Mouse (Mus musculus): ENCODE data around the gene Tmem229b. TPM values are rescaled to one million over a fixed set of nuclear protein-coding genes. Genes with fewer than 3 reads are reported as not detected.
"Not testable (repeated sequence)": the region's sequence is repeated elsewhere in the genome, so short reads cannot be mapped to it uniquely, and the experiment has no call there.

Gene Tmem229b
- total RNA-seq, 2 experiments from 2014 or later: 8.5 to 9.5 TPM

- no peak for DNase-seq
Measured at GRCm38 (mm10) chr12:79006076-79006475, 1.4 kb downstream of the Tmem229b start.

GRCm38 (mm10) chr12:79005456-79005855 lies 2.0 kb downstream of the Tmem229b start:
- no peak for DNase-seq

DNA sequence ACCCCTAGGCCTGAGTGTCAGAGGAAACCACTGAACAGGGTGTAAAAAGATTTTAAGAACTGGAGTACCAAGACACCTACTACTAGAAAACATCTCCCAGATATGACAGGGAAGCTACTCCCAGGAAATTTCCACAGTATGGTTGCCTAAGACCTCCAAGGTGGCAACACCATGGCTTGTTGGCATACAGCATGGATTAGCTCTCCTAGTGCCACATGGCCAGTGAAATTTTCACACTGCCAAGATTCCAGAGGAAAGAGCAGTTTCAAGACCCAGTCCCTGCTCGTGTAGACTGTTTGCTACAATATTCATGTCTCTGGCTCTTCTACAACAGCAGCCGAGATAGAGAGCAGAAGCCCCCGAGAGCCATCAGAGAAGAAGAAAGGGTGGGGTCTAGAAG lies 4.4 kb downstream of the Tmem229b start:
- no peak for DNase-seq

GRCm38 (mm10) chr12:79002406-79002805 lies 5.0 kb downstream of the Tmem229b start:
- DNase-seq: no peak

- no peak for DNase-seq
Measured at GRCm38 (mm10) chr12:78996711-78997110, 10.7 kb downstream of the Tmem229b start.

- DNase-seq: no peak
Measured at GRCm38 (mm10) chr12:78996271-78996670, 11.2 kb downstream of the Tmem229b start.

DNA sequence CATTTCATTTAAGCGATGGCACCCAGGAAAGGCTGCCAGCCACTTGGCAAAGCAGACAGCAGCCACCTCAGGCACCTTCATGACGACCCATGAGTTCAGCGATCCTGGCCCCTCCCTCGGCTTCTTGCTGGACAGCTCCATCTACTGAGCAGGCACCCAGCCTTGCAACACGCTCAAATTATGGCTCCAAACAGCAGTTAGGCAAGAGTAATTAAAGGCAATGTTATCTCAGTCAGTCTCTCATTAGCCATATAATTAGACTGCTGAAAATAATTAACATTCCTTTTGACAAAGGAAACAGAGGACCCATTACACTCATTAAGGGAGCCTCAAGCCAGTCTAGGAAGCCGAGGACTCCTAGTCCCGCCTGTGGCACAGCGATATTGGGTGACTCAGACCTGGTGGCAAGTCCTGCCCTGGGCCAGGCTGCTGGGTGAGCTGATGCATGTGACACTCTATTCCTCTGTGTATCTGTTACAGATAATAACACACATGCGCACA lies 19.8 kb downstream of the Tmem229b start:
- peak; percentile 35 for DNase-seq

DNA sequence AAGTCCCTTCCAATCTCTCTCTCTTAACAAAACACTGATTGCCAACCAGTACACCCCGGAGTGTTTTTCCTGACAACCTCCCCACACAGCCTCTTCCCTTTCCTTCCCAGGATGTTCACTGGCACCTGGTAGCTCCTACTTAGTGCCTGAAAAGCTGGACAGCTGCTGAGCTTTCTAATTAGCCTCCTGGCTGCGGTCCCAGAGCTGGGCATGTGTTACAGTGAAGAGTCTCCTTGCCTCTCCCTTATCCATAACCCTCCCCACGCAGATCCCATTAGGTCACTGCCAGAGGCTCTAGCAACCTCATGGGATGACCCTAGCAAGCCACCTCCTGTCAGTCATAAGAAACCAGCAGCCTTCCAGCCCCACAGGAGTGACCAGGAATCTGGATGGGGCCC lies 23.4 kb downstream of the Tmem229b start:
- peak; percentile 79 for DNase-seq

DNA sequence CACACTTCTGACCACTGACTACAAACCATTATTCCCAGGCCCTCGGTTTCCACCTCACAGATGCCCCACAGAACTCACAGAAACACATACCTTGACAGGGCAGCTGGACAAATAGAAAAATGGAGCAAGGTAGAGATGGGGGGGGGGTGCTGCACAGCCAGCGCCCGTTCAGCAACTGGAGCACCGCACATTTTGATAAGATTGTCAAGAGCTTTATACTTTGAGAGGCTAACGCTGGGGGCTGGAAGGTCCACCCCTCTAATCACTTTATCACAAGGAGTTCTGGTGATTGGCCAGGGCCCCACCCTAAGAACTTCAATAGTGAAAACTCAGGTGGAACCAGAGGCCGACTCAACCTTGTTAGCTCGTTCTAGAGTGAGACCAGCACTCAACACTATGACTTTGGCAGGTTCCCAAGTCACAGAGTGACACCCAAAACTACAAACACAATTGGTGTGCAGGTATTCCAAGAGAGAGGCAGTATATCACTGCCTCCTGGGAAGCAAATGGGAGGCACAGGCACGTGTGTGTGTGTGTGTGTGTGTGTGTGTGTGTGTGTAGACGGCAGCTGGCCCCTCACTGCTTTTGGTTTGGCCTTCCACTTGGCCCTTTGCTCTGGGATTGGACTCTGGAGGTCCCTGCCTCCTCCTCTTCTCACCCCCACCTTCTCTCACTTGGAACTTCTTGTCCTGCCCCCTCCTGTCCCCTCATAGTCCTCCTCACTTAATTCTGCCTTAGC lies 24.0 kb downstream of the Tmem229b start:
- no peak for DNase-seq

DNA sequence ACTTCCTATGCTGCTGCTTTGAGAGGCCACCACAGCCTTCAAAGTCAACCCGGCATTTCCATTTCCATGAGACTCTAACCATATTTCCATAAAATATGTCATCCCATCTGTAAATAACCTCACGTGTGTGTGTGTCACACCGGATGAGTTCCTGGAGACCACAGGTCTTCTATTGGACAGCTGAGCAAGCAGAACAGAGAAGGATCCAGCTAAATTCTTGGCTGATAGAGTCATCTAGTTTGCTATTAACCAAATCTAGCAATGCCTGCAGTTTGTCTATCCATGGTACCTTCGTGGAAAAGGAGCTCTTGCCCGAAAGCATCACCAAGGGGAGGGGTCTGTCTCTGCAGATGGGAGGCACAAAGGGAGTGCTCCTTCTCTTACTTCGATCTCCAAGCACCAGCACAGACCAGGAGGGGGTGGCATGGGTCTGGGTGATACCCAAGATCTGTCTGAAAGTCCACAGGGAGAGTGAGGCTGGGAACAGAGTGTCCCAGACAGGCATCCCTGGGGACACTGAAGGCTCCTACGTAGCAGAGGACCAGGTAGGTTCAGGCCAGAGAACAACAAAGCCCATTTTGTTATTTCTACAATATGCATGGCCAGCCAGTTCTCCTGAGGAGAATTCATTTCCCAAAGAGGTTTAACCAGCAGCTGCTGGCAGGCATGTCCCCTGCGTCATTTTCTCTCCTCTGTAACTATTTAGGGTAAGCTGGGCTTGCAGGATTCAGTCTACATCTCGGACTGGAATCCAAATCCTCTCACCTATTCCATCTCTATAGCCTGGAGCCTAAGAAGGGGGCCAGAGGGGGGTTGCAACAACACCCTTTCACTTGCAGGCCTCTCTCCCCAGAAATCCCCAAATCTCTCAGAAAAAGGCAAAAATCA lies 25.2 kb downstream of the Tmem229b start:
- peak; percentile 53 for DNase-seq

DNA sequence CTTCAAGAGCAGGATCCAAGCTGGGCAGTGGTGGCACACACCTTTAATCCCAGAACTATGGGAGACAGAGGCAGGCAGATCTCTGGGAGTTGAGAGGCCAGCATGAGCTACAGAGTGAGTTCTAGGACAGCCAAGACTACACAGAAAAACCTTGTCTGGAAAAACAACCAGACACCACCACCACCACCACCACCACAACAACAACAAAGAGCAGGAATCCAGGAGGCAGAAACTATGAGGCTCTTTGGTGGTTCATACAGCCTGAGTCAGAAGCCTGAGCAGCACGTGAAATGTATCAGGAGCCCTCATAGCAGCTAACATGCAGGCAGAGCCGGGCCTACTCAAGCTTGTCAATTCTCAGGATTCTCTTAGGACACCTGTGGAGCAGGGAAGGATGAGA lies 26.3 kb downstream of the Tmem229b start:
- no peak for DNase-seq

DNA sequence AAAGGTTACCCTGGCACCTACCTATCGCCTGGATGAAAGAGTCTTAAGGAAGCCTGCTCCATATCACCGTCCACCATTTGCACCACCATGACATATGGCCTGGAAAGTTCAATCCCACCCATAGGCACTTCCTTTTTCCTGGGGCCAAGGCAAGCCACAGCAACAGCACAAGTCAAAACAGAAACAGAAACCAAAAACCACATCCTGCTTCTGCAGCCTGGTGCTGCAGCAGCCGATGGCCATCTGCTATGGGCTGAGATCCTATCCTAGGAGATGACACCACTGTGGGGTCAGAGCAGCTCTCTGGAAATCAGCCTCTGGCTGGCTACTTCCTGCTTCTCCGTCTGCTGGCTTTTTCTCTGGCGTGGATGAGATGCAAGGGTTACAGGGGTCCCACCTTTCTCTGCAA lies 26.7 kb downstream of the Tmem229b start:
- DNase-seq: peak; percentile 58

DNA sequence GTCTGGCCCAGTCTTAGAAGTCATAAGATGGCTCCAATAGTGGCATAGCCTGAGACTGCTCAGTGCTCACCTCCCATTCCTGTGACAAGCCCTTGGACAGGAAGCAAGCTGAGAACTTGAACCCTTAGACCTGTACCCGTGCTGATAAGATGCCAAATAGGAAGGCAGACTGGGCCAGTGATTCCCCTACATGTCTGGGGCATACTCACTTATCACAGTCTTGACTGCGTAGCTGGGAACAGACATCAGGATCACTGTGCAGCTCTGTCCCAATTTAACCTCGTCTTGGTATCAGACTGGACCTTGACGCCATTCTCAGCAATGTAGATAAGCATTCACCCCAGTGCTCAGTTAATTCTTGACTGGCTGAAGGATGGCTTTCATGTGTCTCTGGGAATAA lies 29.9 kb downstream of the Tmem229b start:
- DNase-seq: no peak

GRCm38 (mm10) chr12:78977078-78977477 lies 30.3 kb downstream of the Tmem229b start:
- no peak for DNase-seq

DNA sequence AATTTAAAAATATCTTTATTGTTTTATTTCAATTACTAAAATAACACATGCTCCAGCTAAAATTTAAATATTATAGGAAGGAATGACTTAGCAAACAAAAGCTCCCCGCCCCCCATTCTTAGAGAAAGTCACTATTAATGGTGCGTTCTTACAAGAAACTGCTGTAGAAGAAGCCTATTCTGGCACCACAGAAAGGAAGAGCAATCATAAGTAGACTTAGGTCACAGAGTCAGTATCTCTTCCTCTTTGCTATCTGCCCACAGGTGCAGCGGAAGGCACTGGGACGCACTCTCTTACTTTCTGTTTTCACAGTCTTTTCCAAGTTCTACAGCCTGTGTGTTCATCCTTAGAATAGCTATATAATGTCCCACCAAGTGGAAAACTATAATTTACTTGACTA lies 31.6 kb downstream of the Tmem229b start:
- DNase-seq: no peak

- peak; percentile 87 for DNase-seq
Measured at GRCm38 (mm10) chr12:78974767-78975166, 32.7 kb downstream of the Tmem229b start.

GRCm38 (mm10) chr12:78973779-78974178 lies 33.6 kb downstream of the Tmem229b start:
- DNase-seq: no peak

GRCm38 (mm10) chr12:78971649-78972048 lies 35.8 kb downstream of the Tmem229b start:
- peak; percentile 63 for DNase-seq

- DNase-seq: no peak
Measured at GRCm38 (mm10) chr12:78970725-78971124, 36.7 kb downstream of the Tmem229b start.

GRCm38 (mm10) chr12:78964496-78964895 lies 42.9 kb downstream of the Tmem229b start:
- not testable (repeated sequence) for DNase-seq

DNA sequence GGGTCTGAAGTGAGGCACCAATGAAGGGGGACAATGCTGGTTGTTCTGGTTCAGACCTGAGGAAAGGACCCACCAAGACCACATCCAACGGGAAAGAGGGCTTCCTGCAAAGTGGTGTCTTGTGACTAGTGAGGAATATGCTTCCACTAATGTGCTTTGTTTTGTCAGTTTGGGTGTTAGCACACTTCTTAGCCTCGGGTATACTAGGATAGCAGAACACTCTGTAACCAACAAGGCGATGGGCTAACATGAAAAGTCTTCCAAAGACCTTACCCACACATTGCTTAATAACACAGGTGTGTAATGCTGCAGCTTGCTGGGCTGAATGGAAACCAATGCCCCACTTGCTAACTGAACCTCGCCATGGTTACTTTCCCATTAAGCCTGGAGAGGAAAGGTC lies 51.0 kb downstream of the Tmem229b start:
- DNase-seq: no peak

GRCm38 (mm10) chr12:78952484-78952883 lies 54.9 kb downstream of the Tmem229b start:
- no peak for DNase-seq

DNA sequence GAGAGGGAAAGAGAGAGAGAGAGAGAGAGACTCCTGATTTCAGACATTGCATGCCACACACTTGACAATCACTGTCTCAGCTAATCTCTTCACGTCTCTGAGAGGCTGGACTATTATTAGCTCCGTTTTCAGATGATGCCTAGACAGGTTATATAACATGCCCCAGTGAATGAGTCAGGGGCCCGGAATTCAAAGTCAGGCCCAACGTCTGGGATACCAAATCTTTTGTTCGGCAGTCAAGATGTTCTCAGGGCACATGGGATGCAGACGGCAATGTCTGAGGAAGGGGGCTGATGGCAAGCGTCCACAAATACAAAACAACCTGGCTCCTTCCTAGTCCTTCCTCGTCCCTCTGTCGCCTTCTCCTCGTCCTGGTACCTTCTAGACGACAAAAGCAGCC lies 55.4 kb downstream of the Tmem229b start:
- DNase-seq: no peak

All from gastrocnemius, postnatal 25 days (tissue).